Mouse (Mus musculus): ENCODE measurements around the gene Col4a4.

DNA sequence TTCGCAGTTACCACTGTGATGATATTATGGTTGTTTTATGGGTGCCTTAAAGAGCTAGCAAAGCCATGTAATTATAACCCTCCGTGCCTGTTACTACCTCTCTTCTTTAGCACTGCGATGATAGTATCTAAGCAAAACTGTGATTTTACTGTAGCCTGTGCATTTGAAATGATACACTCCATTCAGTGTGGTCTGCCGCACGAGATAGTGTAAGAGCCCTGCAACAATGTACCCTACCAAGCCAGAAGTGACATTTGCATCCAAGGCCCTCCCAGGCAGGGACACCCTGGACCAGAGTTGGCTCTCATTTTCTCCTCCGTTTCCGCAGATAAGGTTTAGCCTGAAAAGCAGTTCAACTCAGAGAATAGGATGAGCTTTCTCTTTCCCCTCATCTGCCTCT, 668 bp downstream of the Col4a4 start:
- TF ChIP-seq CTCF (IDR thresholded peaks at IDR 0.05; ENCODE audit: extremely low read depth, insufficient read depth, low read length) (no peak), POLR2A (IDR thresholded peaks at IDR 0.05; ENCODE audit: extremely low read depth, insufficient read depth, low read length) (no peak)
